Mouse (Mus musculus) neural tube, embryonic 14.5 days (tissue): ENCODE results near the gene 4930539E08Rik. TPM values are rescaled to one million over a fixed set of nuclear protein-coding genes. Genes with fewer than 3 reads are reported as not detected.

ENCODE experiments used
- ATAC-seq: fragments of 200-750 bp; cut with Nextera tagmentation; 2 replicates; pipeline ENCODE4 v1.8.0; 2017; ENCODE audit warnings: low read depth, mild to moderate bottlenecking, moderate TSS enrichment, moderate library complexity
- H3K27ac ChIP-seq: fragments of 300-500 bp; sonication (generic); 2 replicates; pipeline ENCODE4 v1.5.1; 2014; ENCODE audit warnings: low read depth, mild to moderate bottlenecking, control low read depth, low read length, moderate library complexity, mixed read lengths
- H3K27me3 ChIP-seq: fragments of 300-500 bp; sonication (generic); 2 replicates; pipeline ENCODE4 v1.6.1; 2014; ENCODE audit warnings: low read length; ENCODE audit not compliant: control insufficient read depth, insufficient read depth
- H3K36me3 ChIP-seq: fragments of 300-500 bp; sonication (generic); 2 replicates; pipeline ENCODE4 v1.6.1; 2014; ENCODE audit warnings: low read length, mixed read lengths; ENCODE audit not compliant: control insufficient read depth, insufficient read depth
- H3K4me1 ChIP-seq: fragments of 300-500 bp; sonication (generic); 2 replicates; pipeline ENCODE4 v1.6.1; 2014; ENCODE audit warnings: low read length; ENCODE audit not compliant: control insufficient read depth, insufficient read depth
- H3K4me2 ChIP-seq: fragments of 300-500 bp; sonication (generic); 2 replicates; pipeline ENCODE4 v1.6.1; 2014; ENCODE audit warnings: mild to moderate bottlenecking, low read depth, low read length, control low read depth
- H3K4me3 ChIP-seq: fragments of 300-500 bp; sonication (generic); 2 replicates; pipeline ENCODE4 v1.5.1; 2014; ENCODE audit warnings: low read depth, low read length, control low read depth, mixed read lengths
- H3K9ac ChIP-seq: fragments of 300-500 bp; sonication (generic); replicated peaks from 2 replicates; pipeline ENCODE4 v1.6.1; 2014; ENCODE audit warnings: low read depth, mild to moderate bottlenecking, control low read depth, low read length, mixed read lengths
- H3K9me3 ChIP-seq: fragments of 300-500 bp; sonication (generic); 2 replicates; pipeline ENCODE4 v1.6.1; 2016; ENCODE audit warnings: low read length; ENCODE audit not compliant: control insufficient read depth
- WGBS: fragments of 180-500 bp; shearing (Covaris S2); extraction: QIAGEN DNeasy Blood & Tissue Kit; methylation state at CpG from one replicate; pipeline ENCODE4 v1.1.7; 2014; 5-methylcytosine and 5-hydroxymethylcytosine counted together
- polyA plus RNA-seq: library from polyadenylated mRNA; unstranded; fragments of >200 nt; fragmentation: Nextera tagmentation; extraction: Ambion mirVana; gene quantifications from 2 replicates; pipeline ENCODE4 v1.2.1, GENCODE M21; 2014

Gene 4930539E08Rik
- polyA plus RNA-seq, 1 experiment from 2014 or later = 0.42 TPM

DNA sequence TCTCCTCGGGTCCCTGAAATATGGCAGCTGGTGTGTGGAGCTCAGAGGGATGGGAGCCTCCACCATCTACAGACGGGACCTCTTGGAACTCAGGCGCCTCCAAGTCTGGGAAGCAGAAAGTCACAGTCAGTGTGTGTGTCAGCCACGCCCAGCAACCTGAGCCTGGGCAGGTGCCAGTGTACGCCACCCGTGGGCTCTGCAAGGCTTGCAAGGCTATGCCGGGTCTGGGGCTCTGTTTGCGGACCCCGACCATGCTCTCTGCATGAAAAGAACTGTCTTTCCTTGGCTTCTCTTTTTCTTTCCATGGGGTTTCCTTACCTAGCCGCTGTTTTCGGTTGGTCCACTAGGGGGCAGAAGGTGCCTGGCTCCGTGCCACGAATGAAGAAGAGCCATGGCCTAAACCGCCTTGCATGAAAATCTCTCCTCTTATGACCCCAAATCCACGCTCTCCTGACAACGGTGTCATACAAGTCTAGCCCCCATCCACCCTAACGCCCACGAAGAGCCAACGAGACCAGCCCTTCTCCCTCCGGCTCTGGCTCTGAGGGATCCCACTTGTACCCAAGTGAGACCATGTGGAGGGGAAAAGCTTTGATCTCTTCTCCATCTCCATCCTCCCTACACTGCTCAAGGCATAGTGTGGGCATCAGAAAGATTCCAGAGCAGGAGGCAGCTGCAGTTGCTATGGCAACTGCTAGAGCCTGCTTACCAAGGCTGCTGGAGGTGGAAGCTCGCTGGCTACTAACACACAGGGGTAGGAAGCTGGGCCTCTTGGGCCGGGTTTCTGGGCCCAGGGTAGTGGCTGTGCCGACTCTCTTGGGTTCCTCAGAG is 10.4 kb downstream of the 4930539E08Rik start:
- no peak overlapping the region for H3K4me3 ChIP-seq
- peak; percentile 82 for ATAC-seq
- peak overlapping the region; percentile 73 for H3K27ac ChIP-seq
- WGBS = 34% methylated on average over 23 of the region's 23 CpGs
- no peak overlapping the region; the same call in 1 of the 2 replicates for H3K4me2 ChIP-seq
- no peak overlapping the region for H3K9ac ChIP-seq
- H3K36me3 ChIP-seq = no peaks in the 10 kb centered on the region
- H3K9me3 ChIP-seq = no peaks in the 10 kb centered on the region
- H3K27me3 ChIP-seq = no peaks in the 10 kb centered on the region
- H3K4me1 ChIP-seq = peaks cover 10% of the 10 kb centered on the region

DNA sequence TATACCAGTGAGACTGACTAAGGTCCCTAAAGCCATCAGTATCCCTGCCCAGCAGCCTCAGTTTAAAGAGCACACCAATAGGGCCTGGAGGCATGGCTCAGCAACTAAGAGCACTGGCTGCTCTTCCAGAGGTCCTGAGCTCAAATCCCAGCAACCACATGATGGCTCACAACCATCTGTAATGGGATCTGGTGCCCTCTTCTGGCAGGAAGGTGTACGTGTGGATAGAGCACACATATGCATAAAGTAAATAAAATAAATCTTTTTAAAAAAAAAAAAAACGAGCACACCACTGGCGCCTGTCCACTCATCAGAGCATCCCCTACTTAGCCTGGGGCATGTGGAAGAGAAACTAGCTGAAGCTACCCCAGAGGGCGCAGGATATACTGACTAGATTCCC is 13.6 kb downstream of the 4930539E08Rik start:
- no peak overlapping the region for H3K4me3 ChIP-seq
- ATAC-seq = no peak
- WGBS = 67% methylated on average over 4 of the region's 4 CpGs

DNA sequence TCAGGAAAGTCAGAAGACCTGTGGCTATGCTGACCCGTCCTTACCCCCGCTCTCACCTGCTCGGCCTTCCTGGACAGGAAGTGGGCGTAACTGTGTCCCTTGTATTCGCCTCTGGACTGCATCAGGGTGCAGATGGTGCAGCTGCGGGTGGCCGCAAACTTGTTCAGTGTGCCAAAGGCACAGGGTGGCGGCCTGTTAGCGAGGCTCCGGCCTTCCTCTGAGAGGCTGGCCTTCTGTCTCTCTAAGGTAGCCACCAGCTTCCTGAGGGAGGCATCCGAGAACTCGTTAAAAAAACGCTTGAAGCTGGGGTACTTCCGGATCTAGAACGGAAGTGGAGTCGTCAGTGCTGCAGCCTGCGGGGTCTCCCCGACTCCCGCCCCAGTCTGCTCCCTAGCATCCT is 15.7 kb downstream of the 4930539E08Rik start:
- 79% methylated on average over 19 of the region's 19 CpGs for WGBS
- Histone ChIP-seq H3K4me3 (no peak overlapping the region), H3K4me1 (peaks cover under 1% of the 10 kb centered on the region; the same call in 1 of the 2 replicates), H3K27ac (no peak overlapping the region), H3K9ac (no peak overlapping the region), H3K4me2 (no peak overlapping the region), H3K27me3 (no peaks in the 10 kb centered on the region), H3K36me3 (no peaks in the 10 kb centered on the region), H3K9me3 (no peaks in the 10 kb centered on the region)
- no peak for ATAC-seq

More for the DNA sequence above, 13.6 kb downstream of the 4930539E08Rik start:
- Histone ChIP-seq H3K4me2 (no peak overlapping the region), H3K27ac (no peak overlapping the region), H3K36me3 (no peaks in the 10 kb centered on the region), H3K9me3 (no peaks in the 10 kb centered on the region), H3K27me3 (no peaks in the 10 kb centered on the region), H3K9ac (no peak overlapping the region), H3K4me1 (peaks cover 10% of the 10 kb centered on the region)

DNA sequence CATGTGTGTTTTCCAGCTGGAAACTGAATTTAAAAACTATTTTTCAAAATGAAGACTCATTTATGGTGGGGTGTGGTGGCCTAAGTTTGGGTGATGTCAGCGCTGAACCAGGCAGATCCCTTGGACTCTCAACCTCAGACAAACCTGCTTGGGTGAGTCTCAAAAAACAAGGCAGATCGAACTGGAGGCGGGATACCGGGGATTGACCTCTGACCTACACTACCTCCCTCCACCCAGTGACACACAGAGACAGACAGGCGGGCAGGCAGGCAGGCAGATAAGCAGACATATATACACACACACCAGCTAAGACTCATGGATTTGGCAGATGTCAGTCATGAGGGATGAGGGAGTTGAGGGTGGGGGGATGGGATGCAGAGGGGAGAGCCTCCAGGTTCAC is 16.9 kb downstream of the 4930539E08Rik start:
- Histone ChIP-seq H3K9ac (no peak overlapping the region), H3K27me3 (no peaks in the 10 kb centered on the region)

DNA sequence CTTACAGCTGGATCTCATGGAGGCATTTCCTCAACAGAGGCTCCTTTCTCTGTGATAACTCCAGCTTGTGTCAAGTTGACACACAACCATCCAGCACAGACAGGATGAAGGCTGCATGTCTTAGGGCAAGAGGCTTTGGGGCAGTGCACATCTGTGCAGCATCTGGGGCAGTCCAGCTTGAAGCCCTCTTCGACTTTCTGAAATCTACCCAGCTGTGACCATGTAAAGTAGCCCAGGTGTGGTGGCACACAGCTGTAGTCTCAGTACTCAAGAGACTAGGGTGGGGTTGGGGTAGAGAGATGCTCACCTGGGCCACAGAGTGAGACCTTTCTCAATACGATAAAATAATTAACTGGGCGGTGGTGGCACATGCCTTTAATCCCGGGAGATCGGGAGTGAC is 17.3 kb downstream of the 4930539E08Rik start:
- H3K27me3 ChIP-seq = no peaks in the 10 kb centered on the region
- H3K27ac ChIP-seq = no peak overlapping the region
- no peaks in the 10 kb centered on the region for H3K36me3 ChIP-seq
- no peak overlapping the region for H3K4me2 ChIP-seq
- WGBS = 91% methylated on average over 5 of the region's 5 CpGs
- H3K9ac ChIP-seq = no peak overlapping the region
- no peaks in the 10 kb centered on the region for H3K4me1 ChIP-seq
- H3K9me3 ChIP-seq = no peaks in the 10 kb centered on the region
- no peak for ATAC-seq
- no peak overlapping the region for H3K4me3 ChIP-seq

More for the DNA sequence above, 16.9 kb downstream of the 4930539E08Rik start:
- Histone ChIP-seq H3K4me1 (no peaks in the 10 kb centered on the region), H3K4me3 (no peak overlapping the region), H3K9me3 (no peaks in the 10 kb centered on the region), H3K36me3 (no peaks in the 10 kb centered on the region), H3K4me2 (no peak overlapping the region), H3K27ac (no peak overlapping the region)
- no peak for ATAC-seq
- WGBS = 81% methylated on average over 5 of the region's 5 CpGs

DNA sequence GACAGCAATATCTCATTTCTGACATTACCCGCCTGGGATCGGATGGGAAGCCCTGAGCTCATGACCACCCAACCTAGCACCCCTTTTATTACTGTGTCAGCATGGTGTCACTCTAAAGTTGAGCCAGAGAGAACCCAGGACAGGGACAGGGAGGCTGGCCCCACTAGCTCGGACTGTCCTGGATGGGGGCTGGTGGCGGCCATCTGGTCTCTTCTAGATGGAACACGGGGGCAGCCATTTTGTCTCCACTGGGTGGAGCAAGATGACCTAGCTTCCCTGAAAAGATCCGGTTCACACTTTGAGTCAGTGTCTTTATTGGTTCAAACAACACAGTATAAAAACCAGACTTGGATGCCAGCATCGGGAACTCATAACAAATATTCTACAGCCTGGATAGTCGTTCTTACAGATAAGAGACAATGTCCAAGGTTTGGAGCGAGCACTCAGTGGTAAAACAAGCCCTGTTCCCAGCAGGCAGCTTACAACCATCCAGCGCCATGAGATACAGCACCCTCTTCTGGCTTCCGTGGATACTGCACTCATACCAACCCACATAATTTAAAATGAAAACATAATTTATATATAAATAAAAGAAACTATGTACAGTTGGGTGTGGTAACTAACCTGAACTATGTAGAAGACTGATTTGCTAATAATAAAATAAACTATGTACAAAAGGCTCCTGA is 18.9 kb downstream of the 4930539E08Rik start:
- Histone ChIP-seq H3K27me3 (no peaks in the 10 kb centered on the region), H3K4me2 (no peak overlapping the region), H3K4me1 (no peaks in the 10 kb centered on the region), H3K27ac (no peak overlapping the region), H3K9me3 (no peaks in the 10 kb centered on the region), H3K9ac (no peak overlapping the region), H3K4me3 (no peak overlapping the region), H3K36me3 (no peaks in the 10 kb centered on the region)
- ATAC-seq = no peak
- WGBS = 91% methylated on average over 11 of the region's 11 CpGs

DNA sequence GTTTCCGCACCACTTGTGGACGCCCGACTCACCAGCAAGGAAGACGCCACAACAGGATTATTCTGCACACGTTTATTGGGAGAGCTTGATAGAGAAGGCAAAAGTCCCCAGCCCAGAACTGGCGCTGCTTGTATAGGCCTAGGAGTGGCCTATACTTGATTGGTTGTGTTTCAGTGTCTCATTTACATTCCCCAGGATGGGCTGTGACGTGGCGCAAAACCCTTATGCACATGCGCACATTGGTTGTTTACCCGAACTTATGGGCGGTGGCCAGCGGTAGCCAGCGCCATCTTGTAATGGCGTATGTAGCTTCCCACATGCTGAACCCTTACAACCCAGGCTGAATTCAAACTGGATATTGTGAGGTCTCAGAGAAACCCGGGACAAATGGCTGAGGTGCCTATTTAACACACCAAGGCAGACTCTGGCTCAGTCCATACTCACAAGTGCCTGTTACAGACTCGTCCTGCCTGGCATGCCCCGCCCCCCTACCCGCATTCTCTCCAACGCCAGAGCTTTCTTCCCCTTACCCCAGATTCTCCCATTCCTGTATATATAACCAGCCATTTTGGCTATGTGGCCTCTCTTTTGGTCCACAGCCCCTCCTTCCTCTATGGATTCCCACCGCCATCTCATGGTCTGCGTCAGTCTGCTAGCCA is 19.8 kb downstream of the 4930539E08Rik start:
- no peaks in the 10 kb centered on the region for H3K9me3 ChIP-seq
- no peak overlapping the region for H3K27ac ChIP-seq
- H3K4me3 ChIP-seq = no peak overlapping the region
- no peaks in the 10 kb centered on the region for H3K4me1 ChIP-seq
- H3K9ac ChIP-seq = no peak overlapping the region
- ATAC-seq = no peak
- 94% methylated on average over 21 of the region's 21 CpGs for WGBS
- no peak overlapping the region for H3K4me2 ChIP-seq
- H3K36me3 ChIP-seq = no peaks in the 10 kb centered on the region
- no peaks in the 10 kb centered on the region for H3K27me3 ChIP-seq

DNA sequence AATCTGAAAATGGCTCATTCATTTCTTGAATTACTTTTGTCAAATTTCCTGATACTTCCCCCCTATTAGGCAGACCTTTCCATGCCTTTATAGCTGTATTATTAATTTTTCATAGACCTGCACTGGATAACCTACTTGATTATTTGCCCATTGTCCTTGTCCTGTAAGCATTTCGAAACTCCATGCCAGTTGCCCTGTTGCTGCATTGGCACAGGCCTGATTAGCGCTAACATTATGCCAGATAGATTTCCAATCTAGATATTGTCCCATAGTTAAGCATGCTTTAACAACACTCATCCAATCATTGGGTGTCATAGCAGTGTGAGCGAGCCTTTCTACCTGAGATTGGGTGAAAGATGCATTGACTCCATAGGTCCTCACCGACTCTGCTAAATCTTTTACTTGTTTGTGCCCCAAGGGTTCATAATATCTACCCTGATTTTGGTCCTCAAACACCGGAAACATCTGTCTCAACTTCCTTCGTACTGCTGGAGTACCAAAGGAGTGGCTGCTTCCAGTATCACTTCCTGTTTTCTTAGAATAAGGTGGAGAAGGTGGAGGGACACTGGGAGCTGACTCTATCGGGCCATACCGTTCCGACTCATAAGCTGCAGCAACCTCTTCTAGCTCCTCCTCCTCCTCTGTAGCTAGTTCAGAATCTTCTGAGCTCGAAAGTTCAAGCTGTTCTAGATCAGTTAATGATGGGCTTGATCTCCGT is 20.9 kb downstream of the 4930539E08Rik start:
- H3K9me3 ChIP-seq = no peaks in the 10 kb centered on the region
- H3K27me3 ChIP-seq = no peaks in the 10 kb centered on the region
- H3K4me1 ChIP-seq = no peaks in the 10 kb centered on the region
- H3K4me2 ChIP-seq = no peak overlapping the region
- ATAC-seq = no peak
- H3K36me3 ChIP-seq = no peaks in the 10 kb centered on the region
- H3K9ac ChIP-seq = no peak overlapping the region
- no peak overlapping the region for H3K4me3 ChIP-seq
- WGBS = 88% methylated on average over 11 of the region's 11 CpGs
- H3K27ac ChIP-seq = no peak overlapping the region
